Mouse (Mus musculus): ENCODE data around the gene Olfr617. TPM values are rescaled to one million over a fixed set of nuclear protein-coding genes. Genes with fewer than 3 reads are reported as not detected.

Gene Olfr617
- polyA plus RNA-seq, 1 experiment from 2014 or later, result not detected

Small RNA genes lying within 50 kb of the gene (microRNA-seq; reads per million reads assigned to microRNA genes)
- not detected for gene Gm26506

Other genes starting within 250 kb of the Olfr617 start
- not detected in 2 replicates for gene Olfr598, start 249.5 kb upstream of the Olfr617 start, polyA plus RNA-seq (2014; fragmentation: Nextera tagmentation; extraction: Ambion mirVana)
- gene Olfr599, start 237.1 kb upstream of the Olfr617 start, polyA plus RNA-seq (2014; fragmentation: Nextera tagmentation; extraction: Ambion mirVana), result not detected in 2 replicates
- not detected in 2 replicates for gene Olfr600, start 223.4 kb upstream of the Olfr617 start, polyA plus RNA-seq (2014; fragmentation: Nextera tagmentation; extraction: Ambion mirVana)
- not detected in 2 replicates for gene Olfr601, start 210.4 kb upstream of the Olfr617 start, polyA plus RNA-seq (2014; fragmentation: Nextera tagmentation; extraction: Ambion mirVana)
- not detected in 2 replicates for gene Olfr603, start 186.9 kb upstream of the Olfr617 start, polyA plus RNA-seq (2014; fragmentation: Nextera tagmentation; extraction: Ambion mirVana)
- gene Usp17lc, start 158.0 kb upstream of the Olfr617 start, polyA plus RNA-seq (2014; fragmentation: Nextera tagmentation; extraction: Ambion mirVana), result not detected in 2 replicates
- gene Olfr605, start 127.6 kb upstream of the Olfr617 start, polyA plus RNA-seq (2014; fragmentation: Nextera tagmentation; extraction: Ambion mirVana), result not detected in 2 replicates
- gene Olfr606, start 124.0 kb upstream of the Olfr617 start, polyA plus RNA-seq (2014; fragmentation: Nextera tagmentation; extraction: Ambion mirVana), result not detected in 2 replicates
- not detected in 2 replicates for gene Olfr607, start 108.9 kb upstream of the Olfr617 start, polyA plus RNA-seq (2014; fragmentation: Nextera tagmentation; extraction: Ambion mirVana)
- gene Olfr608, start 103.2 kb upstream of the Olfr617 start, polyA plus RNA-seq (2014; fragmentation: Nextera tagmentation; extraction: Ambion mirVana), result not detected in 2 replicates
- not detected in 2 replicates for gene Olfr609, start 75.0 kb upstream of the Olfr617 start, polyA plus RNA-seq (2014; fragmentation: Nextera tagmentation; extraction: Ambion mirVana)
- not detected in 2 replicates for gene Olfr610, start 60.9 kb upstream of the Olfr617 start, polyA plus RNA-seq (2014; fragmentation: Nextera tagmentation; extraction: Ambion mirVana)
- gene Olfr611, start 52.2 kb upstream of the Olfr617 start, polyA plus RNA-seq (2014; fragmentation: Nextera tagmentation; extraction: Ambion mirVana), result not detected in 2 replicates
- not detected in 2 replicates for gene Olfr612, start 30.3 kb upstream of the Olfr617 start, polyA plus RNA-seq (2014; fragmentation: Nextera tagmentation; extraction: Ambion mirVana)
- gene Olfr613, start 25.0 kb upstream of the Olfr617 start, polyA plus RNA-seq (2014; fragmentation: Nextera tagmentation; extraction: Ambion mirVana), result not detected in 2 replicates
- gene Olfr615, start 17.0 kb upstream of the Olfr617 start, polyA plus RNA-seq (2014; fragmentation: Nextera tagmentation; extraction: Ambion mirVana), result not detected in 2 replicates
- not detected in 2 replicates for gene Olfr616, start 3.9 kb upstream of the Olfr617 start, polyA plus RNA-seq (2014; fragmentation: Nextera tagmentation; extraction: Ambion mirVana)
- 0.21 TPM in 1 of 2 replicates, not detected in the other for gene Olfr618, start 17.0 kb downstream of the Olfr617 start, polyA plus RNA-seq (2014; fragmentation: Nextera tagmentation; extraction: Ambion mirVana)
- gene Olfr619, start 27.5 kb downstream of the Olfr617 start, polyA plus RNA-seq (2014; fragmentation: Nextera tagmentation; extraction: Ambion mirVana), result not detected in 2 replicates
- gene Olfr620, start 39.5 kb downstream of the Olfr617 start, polyA plus RNA-seq (2014; fragmentation: Nextera tagmentation; extraction: Ambion mirVana), result not detected in 2 replicates
- not detected in 2 replicates for gene Olfr622, start 69.6 kb downstream of the Olfr617 start, polyA plus RNA-seq (2014; fragmentation: Nextera tagmentation; extraction: Ambion mirVana)
- gene Olfr623, start 90.6 kb downstream of the Olfr617 start, polyA plus RNA-seq (2014; fragmentation: Nextera tagmentation; extraction: Ambion mirVana), result not detected in 2 replicates
- not detected in 2 replicates for gene Olfr624, start 98.1 kb downstream of the Olfr617 start, polyA plus RNA-seq (2014; fragmentation: Nextera tagmentation; extraction: Ambion mirVana)
- gene Olfr625-ps1, start 109.7 kb downstream of the Olfr617 start, polyA plus RNA-seq (2014; fragmentation: Nextera tagmentation; extraction: Ambion mirVana), result not detected in 2 replicates
- gene Olfr243, start 141.6 kb downstream of the Olfr617 start, polyA plus RNA-seq (2014; fragmentation: Nextera tagmentation; extraction: Ambion mirVana), result not detected in 2 replicates
- not detected in 2 replicates for gene Olfr628, start 157.3 kb downstream of the Olfr617 start, polyA plus RNA-seq (2014; fragmentation: Nextera tagmentation; extraction: Ambion mirVana)
- not detected in 2 replicates for gene Olfr629, start 171.9 kb downstream of the Olfr617 start, polyA plus RNA-seq (2014; fragmentation: Nextera tagmentation; extraction: Ambion mirVana)
- gene Olfr630, start 184.3 kb downstream of the Olfr617 start, polyA plus RNA-seq (2014; fragmentation: Nextera tagmentation; extraction: Ambion mirVana), result not detected in 2 replicates
- gene Olfr69, start 198.5 kb downstream of the Olfr617 start, polyA plus RNA-seq (2014; fragmentation: Nextera tagmentation; extraction: Ambion mirVana), result not detected in 2 replicates
- not detected in 2 replicates for gene Olfr68, start 206.6 kb downstream of the Olfr617 start, polyA plus RNA-seq (2014; fragmentation: Nextera tagmentation; extraction: Ambion mirVana)
- not detected in 2 replicates for gene Olfr67, start 218.8 kb downstream of the Olfr617 start, polyA plus RNA-seq (2014; fragmentation: Nextera tagmentation; extraction: Ambion mirVana)
- 1,734 and 1,868 TPM in 2 replicates for gene Hbb-bt, start 240.9 kb downstream of the Olfr617 start, polyA plus RNA-seq (2014; fragmentation: Nextera tagmentation; extraction: Ambion mirVana)